Mouse (Mus musculus): Measurements from ENCODE around the gene 1700084M14Rik. TPM values are rescaled to one million over a fixed set of nuclear protein-coding genes. Genes with fewer than 3 reads are reported as not detected.
"Not testable (repeated sequence)": the region's sequence is repeated elsewhere in the genome, so short reads cannot be mapped to it uniquely, and the experiment has no call there.

Gene 1700084M14Rik
- polyA plus RNA-seq (2016; fragmentation: Nextera tagmentation; extraction: Ambion mirVana) = not detected in 2 replicates

DNA sequence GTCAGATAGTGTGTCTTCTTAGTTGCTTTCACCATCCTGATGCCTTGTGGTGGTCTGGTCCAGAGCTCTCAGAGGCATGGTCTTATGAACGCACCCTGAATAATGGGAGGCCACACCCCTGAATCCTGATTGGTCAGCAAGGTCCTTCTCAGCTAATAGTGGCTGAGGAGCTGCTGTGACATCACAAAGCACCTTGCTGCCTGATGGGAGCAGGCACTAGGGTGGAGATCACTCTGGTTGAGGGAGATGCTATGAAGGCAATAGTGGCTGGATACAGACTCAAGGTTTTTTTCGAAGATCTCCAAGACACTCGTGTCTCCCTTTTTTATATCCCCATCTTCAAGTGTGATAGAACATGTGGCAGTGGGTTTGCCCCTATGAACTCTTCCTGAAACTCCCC is at the start of gene 1700084M14Rik:
Gene 1700084M14Rik, minus strand, starts transcription at position 101 of the 400 bp plus-strand sequence.
- DNase-seq (ENCODE audit: low spot score); H3K27me3 ChIP-seq (ENCODE audit: insufficient read depth, poor library complexity, severe bottlenecking); H3K4me3 ChIP-seq; H3K9me3 ChIP-seq; H3K4me1 ChIP-seq; H3K36me3 ChIP-seq; H3K27ac ChIP-seq: not testable (repeated sequence)
- WGBS = 76% methylated on average over 3 of the region's 3 CpGs

Other genes with a start within 250 kb of the 1700084M14Rik start
- not detected in 2 replicates for gene Mageb2, start 244.2 kb downstream of the 1700084M14Rik start, polyA plus RNA-seq (2016; fragmentation: Nextera tagmentation; extraction: Ambion mirVana)
- gene Gm5072, start 183.4 kb downstream of the 1700084M14Rik start, polyA plus RNA-seq (2016; fragmentation: Nextera tagmentation; extraction: Ambion mirVana) = not detected in 2 replicates
- not detected in 2 replicates for gene Gm8914, start 95.8 kb downstream of the 1700084M14Rik start, polyA plus RNA-seq (2016; fragmentation: Nextera tagmentation; extraction: Ambion mirVana)
- gene Gm14781, start 56.3 kb upstream of the 1700084M14Rik start, polyA plus RNA-seq (2016; fragmentation: Nextera tagmentation; extraction: Ambion mirVana) = not detected in 2 replicates
- gene Mageb5, start 207.1 kb upstream of the 1700084M14Rik start, polyA plus RNA-seq (2016; fragmentation: Nextera tagmentation; extraction: Ambion mirVana) = not detected in 2 replicates

Measured in heart, embryonic 10.5 days (tissue).